Mouse (Mus musculus): ENCODE data around the gene Rin3.

The Rin3 gene

GRCm38 (mm10) chr12:102302831-102303351 lies 20.0 kb downstream of the Rin3 start:
- DNase-seq (ENCODE audit: low spot score) = peak; percentile 67

- no peak for DNase-seq (ENCODE audit: low spot score)
Observed at GRCm38 (mm10) chr12:102303867-102304266, 21.0 kb downstream of the Rin3 start.

GRCm38 (mm10) chr12:102305069-102305836 lies 22.4 kb downstream of the Rin3 start:
- DNase-seq (ENCODE audit: low spot score) = no peak

- no peak for DNase-seq (ENCODE audit: low spot score)
Observed at GRCm38 (mm10) chr12:102308001-102308456, 25.2 kb downstream of the Rin3 start.

- peak; percentile 79 for DNase-seq (ENCODE audit: low spot score)
Observed at GRCm38 (mm10) chr12:102308457-102309011, 25.7 kb downstream of the Rin3 start.

GRCm38 (mm10) chr12:102309099-102309799 lies 26.4 kb downstream of the Rin3 start:
- DNase-seq (ENCODE audit: low spot score) = no peak

GRCm38 (mm10) chr12:102309800-102310195 lies 26.9 kb downstream of the Rin3 start:
- DNase-seq (ENCODE audit: low spot score) = no peak

- no peak for DNase-seq (ENCODE audit: low spot score)
Observed at GRCm38 (mm10) chr12:102310261-102310660, 27.4 kb downstream of the Rin3 start.

- no peak for DNase-seq (ENCODE audit: low spot score)
Observed at GRCm38 (mm10) chr12:102311454-102311853, 28.6 kb downstream of the Rin3 start.

- DNase-seq (ENCODE audit: low spot score) = peak; percentile 60
Observed at GRCm38 (mm10) chr12:102319150-102319549, 36.3 kb downstream of the Rin3 start.

- DNase-seq (ENCODE audit: low spot score) = peak; percentile 84
Observed at GRCm38 (mm10) chr12:102319899-102320298, 37.1 kb downstream of the Rin3 start.

- no peak for DNase-seq (ENCODE audit: low spot score)
Observed at GRCm38 (mm10) chr12:102320322-102320721, 37.5 kb downstream of the Rin3 start.

GRCm38 (mm10) chr12:102321064-102321728 lies 38.3 kb downstream of the Rin3 start:
- no peak for DNase-seq (ENCODE audit: low spot score)

- DNase-seq (ENCODE audit: low spot score) = peak; percentile 68
Observed at GRCm38 (mm10) chr12:102321855-102322254, 39.0 kb downstream of the Rin3 start.

GRCm38 (mm10) chr12:102323392-102323791 lies 40.5 kb downstream of the Rin3 start:
- no peak for DNase-seq (ENCODE audit: low spot score)

GRCm38 (mm10) chr12:102324156-102324885 lies 41.5 kb downstream of the Rin3 start:
- no peak for DNase-seq (ENCODE audit: low spot score)

GRCm38 (mm10) chr12:102324886-102325220 lies 42.0 kb downstream of the Rin3 start:
- peak; percentile 66 for DNase-seq (ENCODE audit: low spot score)

- DNase-seq (ENCODE audit: low spot score) = no peak
Observed at GRCm38 (mm10) chr12:102326753-102327340, 44.0 kb downstream of the Rin3 start.

GRCm38 (mm10) chr12:102327525-102327924 lies 44.7 kb downstream of the Rin3 start:
- no peak for DNase-seq (ENCODE audit: low spot score)

GRCm38 (mm10) chr12:102328090-102328489 lies 45.2 kb downstream of the Rin3 start:
- DNase-seq (ENCODE audit: low spot score) = peak; percentile 70

GRCm38 (mm10) chr12:102330188-102330587 lies 47.3 kb downstream of the Rin3 start:
- no peak for DNase-seq (ENCODE audit: low spot score)
